Mouse (Mus musculus): ENCODE measurements around the gene Cyp2d34.

The Cyp2d34 gene

GRCm38 (mm10) chr15:82620531-82621202 is at the start of gene Cyp2d34:
Cyp2d34 (minus strand) TSS chr15:82620946.
- no peak for DNase-seq (ENCODE audit: low spot score)

GRCm38 (mm10) chr15:82656346-82656745 is 35.6 kb upstream of the Cyp2d34 start:
- DNase-seq (ENCODE audit: low spot score): no peak

GRCm38 (mm10) chr15:82644371-82644770 is 23.6 kb upstream of the Cyp2d34 start:
- DNase-seq (ENCODE audit: low spot score): no peak

GRCm38 (mm10) chr15:82643771-82644170 is 23.0 kb upstream of the Cyp2d34 start:
- DNase-seq (ENCODE audit: low spot score): no peak

- no peak for DNase-seq (ENCODE audit: low spot score)
Observed at GRCm38 (mm10) chr15:82642771-82643170, 22.0 kb upstream of the Cyp2d34 start.

GRCm38 (mm10) chr15:82641921-82642320 is 21.2 kb upstream of the Cyp2d34 start:
- no peak for DNase-seq (ENCODE audit: low spot score)

GRCm38 (mm10) chr15:82641390-82641789 is 20.6 kb upstream of the Cyp2d34 start:
- DNase-seq (ENCODE audit: low spot score): no peak

- no peak for DNase-seq (ENCODE audit: low spot score)
Observed at GRCm38 (mm10) chr15:82640201-82640600, 19.5 kb upstream of the Cyp2d34 start.

- DNase-seq (ENCODE audit: low spot score): no peak
Observed at GRCm38 (mm10) chr15:82637130-82638075, 16.7 kb upstream of the Cyp2d34 start.

GRCm38 (mm10) chr15:82634976-82635375 is 14.2 kb upstream of the Cyp2d34 start:
- no peak for DNase-seq (ENCODE audit: low spot score)

- no peak for DNase-seq (ENCODE audit: low spot score)
Observed at GRCm38 (mm10) chr15:82621993-82622392, 1.2 kb upstream of the Cyp2d34 start.

- DNase-seq (ENCODE audit: low spot score): no peak
Observed at GRCm38 (mm10) chr15:82618362-82619020, 2.3 kb downstream of the Cyp2d34 start.

- DNase-seq (ENCODE audit: low spot score): no peak
Observed at GRCm38 (mm10) chr15:82582621-82583020, 38.1 kb downstream of the Cyp2d34 start.

GRCm38 (mm10) chr15:82579071-82579470 is 41.7 kb downstream of the Cyp2d34 start:
- DNase-seq (ENCODE audit: low spot score): no peak

- DNase-seq (ENCODE audit: low spot score): no peak
Observed at GRCm38 (mm10) chr15:82572856-82573255, 47.9 kb downstream of the Cyp2d34 start.
